Mouse (Mus musculus) MN1 (cell line): ENCODE data around the gene Ogfod2.

ENCODE experiments used
- DNase-seq: peaks from one replicate; pipeline ENCODE4 v3.0.0-alpha.2; 2016; ENCODE audit warnings: low spot score

The Ogfod2 gene

DNA sequence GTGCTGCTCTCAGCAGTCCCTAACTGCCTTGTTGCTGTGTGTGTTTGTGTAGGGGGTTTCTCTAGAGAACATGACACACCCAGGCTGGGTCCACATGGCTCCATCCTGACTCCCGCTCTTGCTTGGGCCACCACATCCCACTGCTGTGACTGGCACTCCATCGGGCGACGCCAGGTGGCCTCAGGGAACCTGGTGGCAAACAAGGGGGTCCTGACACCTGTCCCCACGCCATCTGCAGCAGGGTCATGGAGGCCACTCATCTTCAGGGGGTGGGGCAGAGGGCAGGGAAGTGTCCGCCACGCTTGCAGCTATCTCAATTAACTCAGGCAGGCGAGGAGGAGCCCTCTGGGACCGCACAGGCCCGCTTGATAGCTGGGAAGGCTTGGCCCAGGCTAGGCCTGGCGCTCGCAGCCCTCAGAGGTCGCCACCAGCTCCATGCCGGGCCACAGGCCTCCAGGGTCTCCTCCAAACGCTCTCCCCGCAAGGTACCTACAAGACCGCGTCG lies 17.0 kb upstream of the Ogfod2 start:
- DNase-seq: no peak

DNA sequence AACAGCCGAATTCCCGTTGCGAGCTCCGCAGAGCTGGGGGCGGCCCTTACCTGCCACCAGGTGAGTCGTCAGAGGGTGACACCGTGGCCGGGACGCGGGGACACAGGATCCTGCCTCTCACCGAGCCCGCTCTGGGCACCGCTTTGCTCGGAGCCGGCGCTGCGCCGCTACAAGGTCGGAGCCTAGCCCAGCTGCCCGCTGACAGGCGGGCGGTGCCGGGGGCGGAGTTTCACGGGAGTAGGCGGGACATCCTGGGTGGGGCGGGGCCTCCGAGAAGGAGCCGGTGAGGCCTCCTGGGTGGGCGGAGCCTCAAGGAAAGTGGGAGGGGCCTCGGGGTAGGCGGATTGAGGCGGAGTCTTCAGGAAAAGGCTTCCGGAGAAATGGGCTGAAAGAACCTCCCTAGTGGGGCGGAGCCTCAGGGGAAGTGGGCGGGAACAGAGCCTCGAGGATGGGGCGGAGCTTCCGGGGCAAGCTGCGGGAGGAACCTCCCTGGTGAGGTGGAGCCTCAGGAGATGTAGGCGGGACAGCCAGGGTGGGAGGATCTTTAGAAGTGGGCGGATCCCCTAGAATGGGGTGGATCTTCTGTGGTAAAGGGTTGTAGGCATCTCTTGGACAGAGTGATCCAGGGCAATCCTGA lies 16.4 kb upstream of the Ogfod2 start, which contains the start of gene Abcb9:
Gene Abcb9, minus strand, starts transcription at position 203 of the 637 bp plus-strand sequence.
- no peak for DNase-seq

DNA sequence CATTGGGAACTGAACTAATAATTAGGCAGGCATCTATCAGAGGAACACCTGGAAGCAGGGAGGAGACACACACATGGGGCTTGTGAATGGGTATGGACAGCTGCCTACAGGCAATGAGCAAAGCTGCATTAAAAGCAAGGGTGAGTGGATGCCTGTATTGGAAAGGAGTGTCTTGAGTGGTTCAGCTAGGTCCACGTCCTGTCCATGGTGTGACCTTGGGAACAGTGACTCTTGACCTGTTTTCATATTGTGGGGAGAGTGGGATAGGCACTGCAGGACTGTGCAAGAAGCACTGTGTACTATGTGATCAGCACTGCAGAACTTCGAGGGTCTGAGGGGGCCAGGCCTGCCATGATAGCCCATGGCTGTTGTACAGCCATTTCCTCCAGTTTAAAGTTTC lies 13.2 kb upstream of the Ogfod2 start:
- no peak for DNase-seq

DNA sequence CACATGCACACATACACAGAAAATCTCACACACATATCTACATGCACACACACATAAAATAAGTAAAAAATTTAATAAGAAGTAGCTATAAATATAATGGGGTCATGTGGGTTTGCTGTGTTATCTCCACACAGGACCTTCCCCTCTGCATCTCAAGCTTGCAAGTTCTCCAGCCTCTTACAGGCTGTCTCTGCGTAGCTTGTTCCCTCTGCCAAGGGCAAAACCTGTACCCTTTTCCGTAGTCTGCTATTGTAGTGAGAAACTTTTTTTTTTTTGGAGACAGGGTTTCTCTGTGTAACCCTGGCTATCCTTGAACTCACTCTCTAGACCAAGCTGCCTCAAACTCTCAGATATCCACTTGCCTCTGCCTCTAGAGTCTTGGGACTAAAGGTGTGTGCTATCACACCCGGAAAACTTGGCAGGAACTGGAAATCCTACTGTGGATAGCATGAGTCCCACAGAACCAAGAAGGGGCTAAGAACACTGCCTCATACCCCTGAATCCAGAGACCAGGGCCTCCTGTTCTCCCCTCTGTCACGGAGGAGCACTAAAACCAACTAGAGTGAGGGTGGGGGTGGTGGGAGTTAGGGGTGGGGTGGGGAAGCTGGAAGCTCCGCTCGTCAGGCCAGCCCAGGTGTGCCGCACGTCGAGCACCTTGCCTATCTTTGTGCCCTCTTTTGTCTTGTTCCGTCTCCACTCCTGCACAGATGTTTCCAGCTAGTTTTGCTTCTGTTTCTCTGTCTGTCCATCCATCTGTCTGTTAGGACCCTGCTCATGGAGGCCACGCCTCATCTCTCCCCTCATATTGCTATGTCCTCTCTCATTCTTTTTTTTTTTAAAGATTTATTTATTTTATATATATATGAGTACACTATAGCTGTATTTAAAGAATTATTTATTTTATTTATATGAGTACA lies 11.7 kb upstream of the Ogfod2 start:
- DNase-seq: no peak

DNA sequence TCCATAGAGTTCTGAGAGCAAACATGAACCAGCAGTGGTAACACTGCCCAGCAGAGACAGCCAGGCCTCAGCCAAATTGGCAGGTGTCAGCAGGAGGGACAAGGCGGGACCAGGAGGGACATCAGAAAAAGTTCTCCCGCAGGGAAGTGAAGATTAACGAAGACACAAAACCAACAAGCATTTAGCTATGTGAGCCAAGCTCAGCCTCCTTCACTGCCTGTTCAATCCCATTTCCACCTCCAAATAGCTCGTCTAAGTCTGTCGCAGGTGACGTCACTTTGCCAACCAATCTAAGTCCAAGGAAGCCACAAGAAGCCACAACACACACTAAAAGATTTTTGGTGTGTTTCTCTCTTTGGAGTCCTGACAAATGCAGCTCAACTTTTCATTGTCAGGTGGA lies 9.8 kb upstream of the Ogfod2 start:
- no peak for DNase-seq

DNA sequence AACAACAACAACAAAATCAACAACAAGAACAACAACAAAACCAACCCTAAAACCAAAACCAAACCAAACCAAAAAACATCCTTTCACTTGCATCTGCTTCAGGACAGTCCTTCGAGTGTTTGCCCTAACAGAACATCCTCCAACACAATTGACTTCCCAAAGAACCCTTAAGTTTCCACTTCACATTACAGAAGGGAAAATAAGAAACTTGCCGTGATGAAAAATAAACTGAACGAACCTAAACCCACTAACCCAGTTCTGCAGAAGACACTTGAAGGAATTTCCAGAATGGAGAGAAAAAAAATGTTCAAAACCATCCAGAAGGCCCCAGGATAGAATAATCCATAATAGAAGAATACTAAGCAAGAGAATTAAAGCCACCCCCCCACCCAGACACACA lies 9.1 kb upstream of the Ogfod2 start:
- DNase-seq: no peak

DNA sequence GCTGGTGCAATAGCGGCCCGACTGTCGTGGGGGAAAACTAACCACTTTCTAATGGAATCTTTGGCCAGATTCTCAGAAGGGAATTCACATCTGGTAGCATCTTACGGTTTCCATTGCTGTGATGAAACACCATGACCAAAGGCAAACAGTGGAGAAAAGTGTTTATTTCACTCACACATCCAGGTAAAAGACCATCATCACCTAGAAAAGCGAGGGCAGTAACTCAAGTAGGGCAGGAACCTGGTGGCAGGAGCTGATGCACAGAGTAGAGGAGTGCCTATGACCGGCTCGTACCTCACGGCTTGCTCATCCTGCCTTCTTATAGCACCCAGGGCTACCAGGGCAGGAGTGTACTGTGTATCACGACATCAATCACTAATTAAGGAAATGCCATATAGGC lies 8.5 kb upstream of the Ogfod2 start:
- DNase-seq: no peak

DNA sequence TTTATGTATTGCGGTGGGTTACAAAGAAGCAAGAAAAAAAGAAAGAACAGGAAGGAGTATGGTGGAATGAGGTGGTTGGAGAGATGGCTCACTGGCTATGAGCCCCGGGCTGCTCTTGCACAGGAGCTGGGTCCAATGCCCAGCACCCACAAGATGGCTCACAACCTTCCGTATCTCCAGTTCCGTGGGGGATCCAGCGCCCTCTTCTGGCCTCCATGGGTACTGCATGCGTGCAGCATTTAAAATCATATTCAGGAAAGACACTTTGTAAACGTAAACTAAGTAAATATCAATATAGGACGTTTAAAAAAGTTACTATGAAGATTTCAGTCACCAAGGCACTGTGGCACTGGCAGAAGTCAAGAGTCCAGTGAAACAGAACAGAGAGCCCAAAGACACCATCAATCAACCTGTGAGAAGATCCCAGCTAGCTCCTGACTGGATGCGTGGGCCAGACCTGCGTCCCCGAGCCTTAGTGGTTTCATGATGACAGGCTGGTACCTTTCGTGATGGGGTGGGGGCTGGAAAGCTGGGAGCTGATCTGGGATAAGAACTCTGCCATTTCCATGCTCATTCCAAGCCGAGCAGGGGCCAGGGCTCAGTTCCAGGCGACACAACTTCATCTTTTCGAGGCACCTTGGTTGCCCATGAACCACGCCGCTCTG lies 888 bp upstream of the Ogfod2 start:
- DNase-seq: peak; percentile 62

DNA sequence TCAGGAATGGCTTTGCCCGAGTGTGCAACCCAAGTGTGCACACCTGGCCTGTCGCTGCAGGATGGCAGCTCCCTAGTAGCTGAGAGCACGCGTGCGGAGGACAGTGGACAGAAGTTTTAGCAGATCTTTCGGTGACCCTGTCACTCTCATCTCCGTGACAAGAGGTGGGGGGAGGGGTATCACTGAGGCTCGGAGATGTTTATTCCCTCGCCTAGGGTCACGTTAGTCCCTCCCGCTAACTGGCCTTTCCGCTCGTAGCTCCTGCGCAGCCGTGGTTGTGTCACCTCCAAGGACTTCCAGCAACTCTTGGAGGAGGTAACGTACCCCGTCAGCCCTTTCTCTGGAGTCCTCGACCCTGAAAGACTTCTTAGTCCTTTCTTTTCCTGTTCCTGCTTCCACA lies 434 bp downstream of the Ogfod2 start:
- peak; percentile 60 for DNase-seq

DNA sequence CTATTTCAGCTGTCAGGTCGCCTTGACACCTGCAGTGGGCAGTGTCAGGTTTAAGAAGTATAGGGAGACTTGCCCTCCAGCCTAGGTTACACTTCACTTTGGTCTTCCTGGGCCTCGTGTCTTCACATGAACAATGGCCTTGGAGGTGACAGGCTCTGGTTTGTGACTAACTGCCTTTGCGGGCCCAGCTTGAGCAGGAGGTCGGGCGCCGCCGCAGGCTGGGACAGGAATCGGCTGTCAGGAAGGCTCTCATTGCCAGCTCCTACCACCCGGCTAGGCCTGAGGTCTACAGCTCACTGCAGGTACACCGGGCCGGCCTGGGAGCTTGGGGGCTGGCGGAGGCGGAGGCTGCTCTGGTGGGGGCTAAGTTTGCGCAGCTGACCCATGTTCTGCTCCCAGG lies 933 bp downstream of the Ogfod2 start:
- DNase-seq: peak; percentile 79

DNA sequence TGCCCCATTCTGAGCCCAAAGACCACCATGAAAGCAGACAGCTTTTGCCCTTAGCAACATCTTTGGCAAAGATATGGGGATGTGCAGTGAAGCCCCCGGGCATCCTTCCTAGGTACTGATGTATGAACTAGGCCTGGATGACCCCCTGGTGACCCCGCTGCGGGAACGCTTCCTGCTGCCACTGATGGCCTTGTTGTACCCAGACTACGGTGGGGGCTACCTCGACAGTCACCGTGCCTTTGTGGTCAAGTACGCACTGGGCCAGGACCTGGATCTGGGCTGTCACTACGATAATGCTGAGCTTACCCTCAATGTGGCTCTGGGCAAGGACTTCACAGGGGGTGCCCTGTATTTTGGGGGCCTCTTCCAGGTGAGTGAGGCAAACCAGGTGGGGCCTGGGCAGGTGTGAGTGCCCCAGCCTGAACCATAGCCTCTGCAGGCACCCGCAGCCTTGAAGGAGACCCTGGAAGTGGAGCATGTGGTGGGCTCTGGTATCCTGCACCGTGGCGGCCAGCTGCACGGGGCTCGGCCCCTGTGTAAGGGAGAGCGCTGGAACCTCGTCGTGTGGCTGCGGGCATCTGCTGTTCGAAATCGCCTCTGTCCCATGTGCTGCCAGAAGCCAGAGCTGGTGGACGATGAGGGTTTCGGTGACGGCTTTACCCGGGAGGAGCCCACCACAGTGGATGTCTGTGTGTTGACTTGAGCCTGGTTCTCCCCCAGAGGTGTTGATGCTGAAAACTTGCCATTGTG lies 2.4 kb downstream of the Ogfod2 start:
- DNase-seq: no peak

DNA sequence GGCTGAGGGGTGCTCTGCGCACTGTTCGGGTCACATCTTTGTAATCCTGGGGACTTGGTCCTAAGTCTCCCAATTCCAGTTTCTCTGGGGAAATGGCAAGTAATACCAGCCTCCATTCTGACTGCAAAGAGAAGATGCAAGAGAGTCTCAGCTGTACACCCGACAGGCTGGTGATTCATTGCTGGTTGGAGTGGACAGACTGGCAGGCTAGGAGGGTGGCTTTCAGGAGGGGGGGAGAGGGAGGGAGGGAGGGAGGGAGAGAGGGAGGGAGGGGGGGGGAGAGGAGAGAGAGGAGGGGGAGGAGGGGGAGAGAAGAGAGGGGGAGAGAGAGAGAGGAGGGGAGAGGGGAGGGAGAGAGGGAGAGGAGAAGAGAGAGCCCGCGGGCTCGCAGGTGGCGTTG lies 3.4 kb downstream of the Ogfod2 start:
- DNase-seq: peak; percentile 50

DNA sequence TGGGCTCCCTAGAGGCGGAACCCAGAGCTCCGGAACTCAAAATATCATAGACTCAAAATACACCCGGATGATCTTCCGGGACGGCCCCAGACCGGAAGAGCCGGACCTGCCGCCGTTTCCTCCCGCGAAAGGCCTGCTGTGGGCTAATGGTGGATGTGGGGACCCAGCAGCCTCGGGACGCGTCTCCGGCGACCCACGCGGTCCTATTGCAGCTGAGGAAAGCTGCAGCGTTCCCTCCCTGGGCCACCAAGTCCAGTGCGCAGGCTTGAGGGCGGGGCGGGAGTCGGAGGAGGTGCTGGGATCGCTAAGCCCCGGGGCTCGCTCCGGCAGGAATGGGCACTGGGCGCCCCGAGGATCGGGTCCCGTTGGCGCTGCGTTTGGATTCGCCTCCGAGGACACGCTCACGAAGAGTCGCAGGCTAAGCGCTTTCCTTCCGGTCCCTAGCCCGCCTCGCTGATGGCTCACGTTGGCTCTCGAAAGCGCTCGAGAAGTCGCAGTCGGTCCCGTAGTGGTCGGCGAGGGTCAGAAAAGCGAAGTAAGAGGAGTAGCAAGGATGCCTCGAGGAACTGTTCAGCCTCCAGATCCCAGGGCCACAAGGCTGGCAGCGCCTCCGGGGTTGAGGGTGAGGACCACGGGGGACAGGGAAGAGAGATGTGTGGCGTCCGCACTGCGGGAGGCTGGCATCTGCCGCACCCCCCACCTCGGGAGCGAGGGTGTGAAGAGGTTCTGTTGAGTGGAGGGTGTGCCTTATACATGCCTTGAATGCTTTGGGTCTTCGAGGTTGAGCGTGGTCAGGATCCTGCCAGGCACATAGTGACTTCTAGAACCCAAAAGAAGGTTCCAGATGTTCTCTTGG lies 4.1 kb downstream of the Ogfod2 start, which contains the start of gene Arl6ip4:
Gene Arl6ip4, plus strand, starts transcription at position 100 of the 856 bp plus-strand sequence.
- peak; percentile 85 for DNase-seq

DNA sequence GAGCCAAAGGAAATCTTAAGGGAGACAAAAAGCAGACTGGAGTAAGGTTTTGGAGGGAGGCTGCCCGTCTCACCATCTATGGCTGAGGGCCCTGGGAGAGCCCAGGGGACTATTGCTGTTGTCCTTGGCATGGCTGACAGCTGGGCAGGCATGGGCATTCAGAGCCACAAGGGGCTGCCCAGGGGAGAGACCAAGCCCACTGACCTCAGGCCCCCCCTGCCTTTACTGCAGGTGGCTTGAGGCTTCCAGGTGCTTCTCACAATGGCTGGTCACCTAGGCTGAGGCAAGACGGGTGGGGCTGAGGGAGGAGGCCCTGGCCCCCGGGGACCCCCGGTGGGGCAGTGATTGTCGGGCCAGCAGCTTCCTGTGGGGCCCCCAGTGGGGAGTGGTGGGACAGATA lies 7.1 kb downstream of the Ogfod2 start:
- no peak for DNase-seq

DNA sequence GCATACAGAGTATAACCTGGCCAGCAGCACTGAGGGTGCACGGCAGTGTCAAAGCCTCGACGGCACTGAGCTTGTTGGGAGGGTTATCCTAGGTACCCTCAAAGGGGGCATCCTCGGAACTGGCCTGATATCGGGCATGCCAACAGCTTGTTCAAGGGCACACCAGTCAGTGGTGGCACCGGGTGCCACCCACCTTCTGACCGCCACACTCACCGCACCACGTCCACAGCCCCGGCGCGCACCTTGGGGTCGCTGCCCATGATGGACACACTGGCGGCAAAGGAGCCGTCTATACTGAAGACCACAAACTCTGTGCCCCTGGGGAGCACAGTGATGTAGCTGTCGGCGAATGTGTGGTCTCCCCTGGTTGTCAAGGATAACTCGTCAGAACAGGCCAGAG lies 10.3 kb downstream of the Ogfod2 start:
- no peak for DNase-seq

DNA sequence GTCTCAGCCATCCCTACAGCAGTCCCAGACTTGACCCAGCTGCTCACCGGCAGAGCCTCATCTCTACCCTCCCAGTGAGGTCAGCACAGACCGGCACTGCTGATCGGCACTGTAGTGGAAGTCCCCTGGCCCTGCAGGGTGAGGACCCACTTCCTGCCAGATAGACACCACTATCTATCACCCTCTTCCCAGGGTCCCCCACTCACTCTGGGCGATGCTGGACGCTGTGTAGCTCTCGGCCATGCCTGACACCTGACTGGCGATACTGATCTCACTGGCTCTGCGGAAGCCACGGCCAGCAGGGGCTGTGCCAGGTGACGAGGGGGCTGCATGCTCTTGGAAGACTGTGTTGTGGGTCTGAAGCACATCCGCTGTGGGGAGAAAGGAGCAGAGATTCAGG lies 13.0 kb downstream of the Ogfod2 start:
- DNase-seq: no peak

DNA sequence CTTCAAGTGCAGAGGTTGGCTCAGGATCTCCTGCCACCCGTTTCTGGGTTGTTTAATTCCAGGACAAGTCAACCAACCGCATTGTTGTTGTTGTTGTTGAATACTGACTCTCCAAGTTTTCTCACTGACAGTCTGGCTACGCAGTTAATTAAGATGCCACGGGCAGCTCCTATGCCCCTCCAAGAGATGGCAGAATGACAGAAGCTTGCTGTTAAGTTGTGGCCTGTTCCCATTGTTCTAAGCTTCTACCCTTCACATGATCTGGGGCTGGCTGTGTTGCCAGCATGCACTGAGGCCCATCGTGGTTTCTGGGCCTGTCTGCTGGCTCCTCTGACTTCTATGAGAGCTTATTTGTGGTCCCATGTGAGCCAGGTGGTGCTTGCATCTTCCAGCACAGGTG lies 22.2 kb downstream of the Ogfod2 start:
- no peak for DNase-seq

DNA sequence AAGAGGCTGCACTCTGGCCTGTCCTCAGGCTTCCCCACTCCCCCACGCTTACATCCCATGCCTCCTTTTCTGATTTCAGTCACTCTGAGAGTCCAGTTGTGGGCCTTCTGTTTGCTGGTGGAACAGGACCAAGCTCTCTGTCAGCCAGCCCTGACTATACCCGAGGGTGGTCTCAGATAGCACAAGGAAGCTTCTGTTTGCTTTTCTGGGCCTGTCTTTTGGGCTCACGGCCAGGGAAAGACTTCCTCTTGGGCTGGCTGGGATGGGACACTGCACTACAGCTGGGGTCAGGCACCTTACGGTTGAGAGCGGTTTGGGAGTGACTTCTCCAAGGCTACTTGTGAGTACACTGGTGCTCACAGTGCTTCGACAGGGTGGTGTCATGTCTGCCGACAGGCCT lies 26.0 kb downstream of the Ogfod2 start:
- no peak for DNase-seq

DNA sequence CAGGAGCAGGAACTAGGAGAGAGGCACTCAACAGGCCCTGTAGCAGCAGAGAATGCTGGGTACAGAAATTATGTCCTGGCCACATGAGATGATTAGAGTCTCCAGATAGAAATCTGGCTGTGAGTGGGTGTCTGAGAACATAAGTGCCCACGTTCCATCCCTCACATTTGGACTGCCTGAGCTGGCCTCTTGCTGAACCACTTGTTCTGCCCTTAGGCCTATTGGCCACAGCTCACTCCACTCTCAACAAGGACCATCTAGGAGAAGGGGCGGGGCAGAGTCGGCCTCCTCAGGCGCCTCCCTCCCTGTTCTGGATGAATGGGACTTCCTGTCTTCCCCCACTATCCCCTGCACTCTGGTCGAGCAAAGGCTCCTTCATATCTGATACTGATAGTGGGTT lies 36.9 kb downstream of the Ogfod2 start:
- no peak for DNase-seq

DNA sequence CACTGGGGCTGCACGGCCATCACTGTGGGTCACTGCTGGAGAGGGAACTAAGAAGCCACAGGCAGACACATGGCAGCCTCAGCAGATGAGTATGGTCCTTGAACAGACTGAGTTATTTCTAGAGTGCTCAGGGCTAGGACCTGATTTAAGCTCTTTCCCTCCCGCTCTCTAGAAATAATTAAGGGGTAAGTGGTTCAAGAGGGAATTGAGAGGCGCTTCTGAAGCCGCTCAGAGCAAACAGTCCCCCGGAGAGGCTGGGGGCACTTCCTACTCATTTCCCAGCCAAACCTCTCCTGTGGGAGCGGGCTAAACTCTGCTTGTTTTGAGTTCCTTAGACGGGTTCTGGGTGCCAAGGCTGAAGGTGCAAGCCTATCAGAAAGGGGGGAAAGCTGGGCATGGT lies 38.8 kb downstream of the Ogfod2 start:
- no peak for DNase-seq

DNA sequence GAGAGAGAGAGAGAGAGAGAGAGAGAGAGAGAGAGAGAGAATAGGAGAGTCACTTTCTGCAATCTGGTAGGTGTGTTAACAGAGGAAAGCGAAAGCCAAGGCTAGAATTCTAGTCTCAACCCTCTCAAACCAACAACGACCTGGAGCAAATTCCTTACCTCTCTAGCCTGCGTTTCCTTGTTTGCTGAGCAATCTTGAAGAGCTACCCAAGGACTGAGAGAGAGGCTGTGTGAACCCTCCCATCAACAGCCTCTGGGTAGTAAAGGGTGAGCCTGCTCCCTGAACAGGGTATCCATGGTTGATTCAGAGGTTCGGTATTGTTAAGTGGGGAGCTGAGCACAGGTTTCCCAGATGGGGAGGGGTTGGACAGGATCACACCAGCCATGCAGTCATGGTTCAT lies 40.6 kb downstream of the Ogfod2 start:
- no peak for DNase-seq
